Mouse (Mus musculus) gastrocnemius, postnatal 36 days (tissue): ENCODE data around the gene Bbx. TPM values are rescaled to one million over a fixed set of nuclear protein-coding genes. Genes with fewer than 3 reads are reported as not detected.
A peak's percentile ranks its signal among the peaks of the same experiment; 100 is the strongest.

Experiments used
- DNase-seq, 2 experiments: peaks; one replicate each; pipeline ENCODE4 v3.0.0; 2022
- intact Hi-C: fragments of 180-260 bp; cut with DNase I; formaldehyde crosslinking; loops from one replicate; pipeline ENCODE4 v1.15.1; 2025
- total RNA-seq, 2 experiments: library from RNA; stranded (reverse); gene quantifications; 2 replicates each; pipeline ENCODE4 v1.2.3; 2021

Bbx gene
- total RNA-seq, 2 experiments from 2014 or later, result 6.6 to 6.8 TPM

GRCm38 (mm10) chr16:50254522-50255159 is 177.5 kb downstream of the Bbx start:
- DNase-seq, result no peak

DNA sequence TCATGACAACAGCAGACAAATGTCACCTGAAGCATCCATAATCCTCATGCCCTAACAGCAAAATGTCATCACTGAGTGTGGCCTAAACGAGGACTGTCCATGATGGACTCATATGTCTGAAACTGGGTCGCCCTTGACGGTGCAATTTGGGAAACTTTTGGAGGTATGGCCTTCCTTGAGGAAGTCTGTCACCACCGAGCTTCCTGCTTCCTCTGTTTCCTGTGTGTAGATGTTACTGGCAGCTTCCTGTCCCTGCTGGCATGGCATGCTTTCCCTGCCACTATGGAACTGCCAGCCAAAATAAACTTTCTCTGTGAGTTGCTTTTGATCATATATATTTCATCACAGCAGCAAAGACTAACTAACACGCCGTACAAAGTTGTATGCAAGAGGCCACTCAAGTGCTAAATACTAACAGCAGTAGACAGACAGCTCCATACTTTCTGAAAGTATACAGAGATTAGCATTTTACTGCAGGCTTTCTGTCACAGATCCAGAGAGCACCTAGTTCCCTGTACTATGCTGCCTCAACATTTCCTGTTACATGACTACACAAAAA is 180.7 kb downstream of the Bbx start:
- intact Hi-C loops, result no loop called here
- DNase-seq, result no peak

More at GRCm38 (mm10) chr16:50254522-50255159, 177.5 kb downstream of the Bbx start:
- intact Hi-C loops, result loop anchor here (5.0 kb wide), 2 partner anchors 38 to 53 kb away; no protein-coding TSS in a partner anchor

DNA sequence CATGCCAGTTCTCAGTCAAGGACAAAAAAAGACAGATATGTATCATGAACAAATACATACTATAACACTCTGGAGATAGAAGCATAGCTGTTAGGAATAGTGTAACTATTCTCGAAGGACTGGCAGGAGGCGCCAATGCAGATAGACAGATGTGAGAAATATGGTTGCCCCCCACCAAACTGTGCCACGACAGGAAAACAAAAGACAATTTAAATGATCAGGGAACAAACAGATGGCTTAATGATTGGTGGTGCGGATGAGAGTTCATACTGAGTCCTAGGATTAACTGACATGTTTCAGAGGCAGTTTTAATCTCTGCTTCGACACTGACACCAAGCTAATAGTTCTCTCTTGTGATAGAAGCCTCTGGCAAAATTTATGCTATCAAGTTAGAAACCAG is 181.7 kb downstream of the Bbx start:
- intact Hi-C loops, result no loop called here
- no peak for DNase-seq

DNA sequence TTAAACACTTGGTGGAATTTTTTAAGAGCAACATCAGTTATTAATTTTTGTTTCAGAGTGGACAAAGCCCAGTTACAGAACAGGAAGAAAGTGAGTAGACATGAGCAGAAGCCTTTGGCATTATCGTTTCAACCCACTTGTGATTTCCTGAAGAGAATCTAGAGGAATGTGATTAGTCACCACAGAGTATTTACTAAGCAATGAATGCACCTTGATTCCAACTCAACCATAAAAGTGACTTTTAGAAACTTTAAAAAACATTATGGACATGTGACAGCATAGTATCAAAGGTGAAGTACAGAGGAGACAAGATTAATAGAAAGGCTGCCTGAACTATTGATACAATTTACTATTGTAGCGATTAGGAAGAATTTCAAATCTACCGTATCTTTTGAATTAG is 183.2 kb downstream of the Bbx start:
- DNase-seq, result no peak
- intact Hi-C loops, result no loop called here

GRCm38 (mm10) chr16:50242444-50242843 is 189.7 kb downstream of the Bbx start:
- intact Hi-C loops, result no loop called here
- no peak for DNase-seq

- DNase-seq, result no peak
- intact Hi-C loops, result no loop called here
These were observed 190.6 kb downstream of the Bbx start for GRCm38 (mm10) chr16:50241604-50242003.

DNA sequence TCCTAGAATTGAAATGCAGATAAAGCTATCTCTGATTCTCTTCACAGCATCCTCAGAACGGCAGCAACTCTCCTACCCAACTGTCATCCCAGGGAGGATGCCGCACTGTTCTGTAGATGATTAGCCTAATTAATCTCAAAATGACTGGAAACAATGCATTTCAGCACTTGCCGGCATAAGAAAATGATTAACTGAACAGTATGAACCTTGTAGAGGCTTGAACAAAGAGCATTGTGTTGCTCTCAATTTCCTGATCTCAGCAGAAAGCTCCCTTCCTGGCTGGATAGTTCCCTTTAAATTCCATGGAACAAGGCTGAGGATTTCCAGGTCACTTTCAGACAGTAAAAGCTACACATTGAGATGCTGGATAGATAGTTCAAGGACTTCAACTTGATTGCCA is 197.0 kb downstream of the Bbx start:
- intact Hi-C loops, result no loop called here
- DNase-seq, result no peak

- intact Hi-C loops, result no loop called here
- no peak for DNase-seq
These were observed 201.6 kb downstream of the Bbx start for GRCm38 (mm10) chr16:50230624-50231023.

- intact Hi-C loops, result no loop called here
- no peak for DNase-seq
These were observed 203.4 kb downstream of the Bbx start for GRCm38 (mm10) chr16:50228833-50229232.

- DNase-seq, result no peak
- intact Hi-C loops, result no loop called here
These were observed 205.9 kb downstream of the Bbx start for GRCm38 (mm10) chr16:50226274-50226673.

DNA sequence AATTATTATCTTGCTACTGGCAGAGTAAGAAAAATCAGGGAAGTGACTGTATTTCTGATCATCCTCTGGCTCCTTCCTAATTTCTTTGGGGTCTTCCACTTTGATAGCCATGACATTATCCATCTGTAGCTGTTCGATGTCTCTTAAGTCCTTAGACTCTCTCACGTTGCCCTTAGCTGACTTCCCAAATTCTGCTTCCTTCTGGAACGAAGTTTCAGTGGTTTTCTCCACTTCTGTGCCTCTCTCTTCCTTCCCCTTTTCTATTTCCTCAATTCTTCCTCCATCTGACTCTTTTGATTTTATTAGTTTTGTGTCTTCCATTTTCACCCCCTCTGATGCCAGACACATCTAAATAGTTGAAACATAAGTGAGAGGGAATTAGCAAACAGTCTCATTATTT is 207.2 kb downstream of the Bbx start:
- no peak for DNase-seq
- intact Hi-C loops, result no loop called here

DNA sequence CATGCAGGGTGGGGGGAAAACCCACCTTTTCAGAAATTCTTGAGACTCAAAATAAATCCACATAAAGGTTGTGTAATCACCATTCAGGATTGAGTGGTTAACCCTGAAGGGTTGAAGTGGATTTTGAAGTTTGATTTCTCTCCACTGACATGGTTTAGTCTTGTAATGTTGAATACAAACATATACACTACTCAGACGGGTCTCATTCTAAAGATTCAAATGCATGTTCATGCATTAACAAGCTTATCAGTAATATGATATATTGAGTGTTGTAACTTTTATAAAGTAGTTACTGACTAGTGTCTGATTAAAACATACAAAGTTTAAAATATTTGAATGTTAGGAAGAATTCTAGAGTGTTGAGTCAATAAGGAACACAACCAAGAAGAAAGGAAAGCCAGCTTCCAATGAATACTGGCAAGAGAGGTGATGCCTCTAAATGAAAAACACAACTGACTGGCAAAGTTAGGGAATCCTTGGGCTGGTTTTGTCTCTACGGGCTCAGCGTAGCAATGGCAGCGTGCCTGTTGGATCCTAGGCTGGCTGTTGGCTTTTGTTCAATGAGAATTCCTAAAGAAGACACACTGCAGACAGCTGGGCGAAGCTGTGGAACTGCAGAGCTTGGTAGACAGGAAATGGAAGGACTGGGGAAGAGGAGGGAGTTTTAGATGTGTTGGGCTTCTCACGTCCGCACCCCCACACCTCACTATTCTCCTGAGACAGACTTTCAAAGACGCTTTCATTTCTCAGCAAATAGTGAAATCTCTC is 211.3 kb downstream of the Bbx start:
- peak; percentile 19 to 40 for DNase-seq
- intact Hi-C loops, result no loop called here

DNA sequence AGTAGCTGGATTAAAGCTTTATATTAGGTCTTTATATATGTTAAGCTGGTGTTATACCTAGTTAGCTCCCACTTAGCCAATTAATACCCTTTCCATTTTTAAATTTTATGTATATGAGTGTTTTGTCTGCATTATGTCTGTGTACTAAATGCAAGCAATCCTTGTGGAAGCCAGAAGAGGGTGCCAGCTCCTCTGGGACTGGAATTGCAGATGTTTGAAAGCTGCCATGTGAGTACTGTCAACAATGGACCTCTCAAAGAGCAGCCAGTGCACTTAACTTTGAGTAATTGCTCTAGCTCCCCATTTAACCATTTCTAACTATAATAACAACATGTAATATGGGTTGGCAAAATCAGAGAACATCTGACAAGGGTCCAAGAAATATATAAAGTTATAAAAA is 215.1 kb downstream of the Bbx start:
- intact Hi-C loops, result no loop called here
- no peak for DNase-seq

GRCm38 (mm10) chr16:50211727-50212126 is 220.5 kb downstream of the Bbx start:
- no peak for DNase-seq
- intact Hi-C loops, result no loop called here

- intact Hi-C loops, result no loop called here
- DNase-seq, result no peak
These were observed 221.0 kb downstream of the Bbx start for GRCm38 (mm10) chr16:50211231-50211630.

DNA sequence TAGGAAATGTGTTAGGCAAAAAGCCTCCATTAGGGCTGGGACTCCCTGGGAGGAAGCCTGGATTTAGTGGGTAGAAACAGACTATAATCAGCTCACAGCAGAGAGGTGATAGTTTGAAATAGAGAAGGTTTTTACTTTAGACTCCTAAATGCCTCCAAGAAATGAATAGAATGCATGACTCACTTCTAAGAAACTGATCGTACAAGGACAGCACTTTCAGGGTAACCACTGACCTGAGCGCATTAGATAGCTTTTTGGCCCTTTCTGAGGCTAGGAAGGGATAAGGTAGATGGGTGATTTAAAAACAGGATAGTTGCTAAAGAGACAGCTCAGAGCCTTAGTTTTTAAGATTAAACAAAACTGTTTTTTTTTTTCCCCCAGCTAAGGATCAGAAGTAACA is 221.4 kb downstream of the Bbx start:
- intact Hi-C loops, result no loop called here

GRCm38 (mm10) chr16:50204944-50205343 is 227.2 kb downstream of the Bbx start:
- intact Hi-C loops, result no loop called here
- DNase-seq, result no peak

More for the DNA sequence above, 221.4 kb downstream of the Bbx start:
- DNase-seq, result no peak

DNA sequence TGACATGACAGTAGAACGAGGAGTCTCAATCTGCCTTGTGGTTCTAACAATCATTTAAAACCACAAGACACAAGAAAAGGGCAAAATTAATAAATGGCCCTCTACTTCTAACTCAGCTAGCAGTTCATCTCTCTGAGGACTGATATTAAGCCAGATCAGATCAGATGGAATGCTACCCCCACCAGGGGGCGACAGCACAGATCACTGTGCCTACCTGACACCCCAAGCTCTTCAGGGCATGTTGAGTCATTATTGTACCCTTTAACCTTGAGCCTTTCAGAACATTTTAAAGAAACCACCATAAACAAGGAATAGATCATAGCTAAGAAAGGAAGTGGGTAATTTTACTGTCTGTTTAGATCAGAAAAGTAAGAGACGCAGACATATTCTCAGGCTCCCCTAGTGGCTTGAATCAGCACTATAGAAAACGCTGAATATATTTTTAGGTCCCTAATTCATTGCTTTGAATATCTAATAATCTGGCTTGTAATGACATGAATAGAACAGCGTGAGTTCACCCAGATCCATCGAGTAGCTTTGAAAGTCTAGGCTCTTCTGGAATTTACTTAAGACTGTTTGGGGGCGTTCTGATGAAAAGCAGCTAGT is 230.5 kb downstream of the Bbx start:
- no peak for DNase-seq
- intact Hi-C loops, result no loop called here

- DNase-seq, result no peak
- intact Hi-C loops, result no loop called here
These were observed 232.0 kb downstream of the Bbx start for GRCm38 (mm10) chr16:50200214-50200613.

- intact Hi-C loops, result no loop called here
- DNase-seq, result no peak
These were observed 236.1 kb downstream of the Bbx start for GRCm38 (mm10) chr16:50196118-50196517.

DNA sequence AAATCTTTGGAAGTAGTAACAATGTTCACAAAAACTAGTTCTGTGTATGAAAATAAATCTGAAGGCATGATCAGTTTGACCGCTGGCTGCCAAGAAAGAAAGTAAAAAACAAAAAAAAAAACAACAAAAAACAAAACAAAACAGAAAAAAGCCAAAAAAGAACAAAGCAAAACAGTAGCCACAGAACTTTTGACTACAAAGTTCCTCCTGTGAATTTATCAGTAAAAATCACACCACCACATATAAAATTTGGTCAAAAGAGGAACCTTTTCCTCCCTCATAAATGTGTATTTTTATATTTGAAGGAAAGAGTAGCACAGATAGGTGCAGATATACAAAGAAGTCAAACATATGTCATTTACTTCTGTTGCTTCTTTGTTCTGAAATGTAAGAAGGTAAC is 239.6 kb downstream of the Bbx start:
- DNase-seq, result no peak
- intact Hi-C loops, result no loop called here
